Mouse (Mus musculus) midbrain, embryonic 10.5 days (tissue): Measurements from ENCODE around the gene Lgals12. TPM values are rescaled to one million over a fixed set of nuclear protein-coding genes. Genes with fewer than 3 reads are reported as not detected.

Source experiments
- DNase-seq: peaks from one replicate; pipeline ENCODE4 v3.0.0-alpha.2; 2017; ENCODE audit warnings: low spot score
- H3K27ac ChIP-seq: fragments of 300-500 bp; sonication (generic); replicated peaks from 2 replicates; pipeline ENCODE4 v1.5.1; 2016; ENCODE audit warnings: mild to moderate bottlenecking
- H3K27me3 ChIP-seq: fragments of 300-500 bp; sonication (generic); 2 replicates; pipeline ENCODE4 v1.6.1; 2016; ENCODE audit warnings: low read depth, mild to moderate bottlenecking; ENCODE audit not compliant: poor library complexity, severe bottlenecking
- H3K36me3 ChIP-seq: fragments of 300-500 bp; sonication (generic); 2 replicates; pipeline ENCODE4 v1.6.1; 2016; ENCODE audit warnings: mild to moderate bottlenecking, moderate library complexity
- H3K4me1 ChIP-seq: fragments of 300-500 bp; sonication (generic); 2 replicates; pipeline ENCODE4 v1.6.1; 2016
- H3K4me3 ChIP-seq: fragments of 300-500 bp; sonication (generic); 2 replicates; pipeline ENCODE4 v1.5.1; 2016; ENCODE audit warnings: mild to moderate bottlenecking, moderate library complexity
- H3K9me3 ChIP-seq: fragments of 300-500 bp; sonication (generic); replicated peaks from 2 replicates; pipeline ENCODE4 v1.6.1; 2016; ENCODE audit warnings: mild to moderate bottlenecking
- WGBS: fragments of 180-500 bp; shearing (Covaris S2); methylation state at CpG from one replicate; pipeline ENCODE4 v1.1.7; 2016; 5-methylcytosine and 5-hydroxymethylcytosine counted together
- polyA plus RNA-seq: library from polyadenylated mRNA; unstranded; fragments of >200 nt; fragmentation: Nextera tagmentation; extraction: Ambion mirVana; gene quantifications from 2 replicates; pipeline ENCODE4 v1.2.1, GENCODE M21; 2016

Gene Lgals12
- not detected in 2 replicates for polyA plus RNA-seq

- H3K27me3 ChIP-seq: peaks cover 39% of the 10 kb centered on the region
- 7% methylated on average over 15 of the region's 15 CpGs for WGBS
- DNase-seq: no peak
Observed at GRCm38 (mm10) chr19:7606801-7607689, at the start of gene Lgals12. Gene Lgals12 (minus strand): TSS chr19:7607193.

GRCm38 (mm10) chr19:7648913-7649666 is 42.1 kb upstream of the Lgals12 start:
- Histone ChIP-seq H3K4me1 (no peaks in the 10 kb centered on the region), H3K4me3 (no peak overlapping the region), H3K27ac (no peak overlapping the region), H3K9me3 (no peaks in the 10 kb centered on the region), H3K27me3 (no peaks in the 10 kb centered on the region), H3K36me3 (no peaks in the 10 kb centered on the region)
- DNase-seq: no peak
- WGBS: 88% methylated on average over 8 of the region's 8 CpGs

More at GRCm38 (mm10) chr19:7606801-7607689, at the start of gene Lgals12:
- no peaks in the 10 kb centered on the region for H3K36me3 ChIP-seq
- no peaks in the 10 kb centered on the region for H3K9me3 ChIP-seq
- peak within 1 kb of the TSS; percentile 46 for H3K4me3 ChIP-seq
- peaks cover 26% of the 10 kb centered on the region for H3K4me1 ChIP-seq
- no peak within 1 kb of the TSS for H3K27ac ChIP-seq

- Histone ChIP-seq H3K27ac (no peak overlapping the region), H3K9me3 (no peaks in the 10 kb centered on the region), H3K4me3 (no peak overlapping the region), H3K36me3 (no peaks in the 10 kb centered on the region), H3K27me3 (no peaks in the 10 kb centered on the region), H3K4me1 (no peaks in the 10 kb centered on the region)
- DNase-seq: no peak
- WGBS: 86% methylated on average over 1 of the region's 1 CpGs
Observed at GRCm38 (mm10) chr19:7633786-7634185, 26.8 kb upstream of the Lgals12 start.

GRCm38 (mm10) chr19:7633021-7633420 is 26.0 kb upstream of the Lgals12 start:
- no peaks in the 10 kb centered on the region for H3K4me1 ChIP-seq
- H3K9me3 ChIP-seq: no peaks in the 10 kb centered on the region
- no peak for DNase-seq
- H3K36me3 ChIP-seq: no peaks in the 10 kb centered on the region
- H3K27ac ChIP-seq: no peak overlapping the region
- H3K4me3 ChIP-seq: no peak overlapping the region
- no peaks in the 10 kb centered on the region for H3K27me3 ChIP-seq

GRCm38 (mm10) chr19:7617696-7618095 is 10.7 kb upstream of the Lgals12 start:
- no peaks in the 10 kb centered on the region for H3K36me3 ChIP-seq
- H3K4me1 ChIP-seq: peaks cover under 1% of the 10 kb centered on the region
- no peaks in the 10 kb centered on the region for H3K9me3 ChIP-seq
- DNase-seq: peak; percentile 68
- WGBS: 47% methylated on average over 7 of the region's 7 CpGs
- H3K27me3 ChIP-seq: peaks cover 21% of the 10 kb centered on the region
- no peak overlapping the region for H3K4me3 ChIP-seq
- no peak overlapping the region for H3K27ac ChIP-seq

GRCm38 (mm10) chr19:7617085-7617484 is 10.1 kb upstream of the Lgals12 start:
- Histone ChIP-seq H3K9me3 (no peaks in the 10 kb centered on the region), H3K36me3 (no peaks in the 10 kb centered on the region), H3K27ac (no peak overlapping the region), H3K4me3 (no peak overlapping the region), H3K27me3 (peaks cover 27% of the 10 kb centered on the region), H3K4me1 (peaks cover 6% of the 10 kb centered on the region)
- WGBS: 72% methylated on average over 3 of the region's 3 CpGs
- no peak for DNase-seq

- H3K36me3 ChIP-seq: no peaks in the 10 kb centered on the region
- H3K27ac ChIP-seq: no peak overlapping the region
- DNase-seq: no peak
- no peak overlapping the region for H3K4me3 ChIP-seq
- H3K27me3 ChIP-seq: peaks cover 34% of the 10 kb centered on the region
- peaks cover 10% of the 10 kb centered on the region for H3K4me1 ChIP-seq
- no peaks in the 10 kb centered on the region for H3K9me3 ChIP-seq
- WGBS: 83% methylated on average over 5 of the region's 5 CpGs
Observed at GRCm38 (mm10) chr19:7616231-7616930, 9.4 kb upstream of the Lgals12 start.

GRCm38 (mm10) chr19:7613151-7613550 is 6.2 kb upstream of the Lgals12 start:
- Histone ChIP-seq H3K9me3 (no peaks in the 10 kb centered on the region), H3K4me3 (no peak overlapping the region), H3K4me1 (peaks cover 10% of the 10 kb centered on the region), H3K27ac (no peak overlapping the region), H3K27me3 (peaks cover 38% of the 10 kb centered on the region), H3K36me3 (no peaks in the 10 kb centered on the region)
- 80% methylated on average over 7 of the region's 7 CpGs for WGBS
- DNase-seq: no peak

GRCm38 (mm10) chr19:7611942-7612757 is 5.2 kb upstream of the Lgals12 start, which contains the start of gene Hrasls5:
Gene Hrasls5 (plus strand): TSS chr19:7612541.
- Histone ChIP-seq H3K4me3 (peak within 1 kb of the TSS; percentile 54), H3K27ac (no peak within 1 kb of the TSS; the same call in 1 of the 2 replicates), H3K36me3 (no peaks in the 10 kb centered on the region), H3K9me3 (no peaks in the 10 kb centered on the region), H3K4me1 (peaks cover 15% of the 10 kb centered on the region), H3K27me3 (peaks cover 48% of the 10 kb centered on the region)
- DNase-seq: peak; percentile 32
- WGBS: 4% methylated on average over 54 of the region's 54 CpGs

- no peaks in the 10 kb centered on the region for H3K9me3 ChIP-seq
- 84% methylated on average over 7 of the region's 7 CpGs for WGBS
- DNase-seq: no peak
- peaks cover 46% of the 10 kb centered on the region for H3K27me3 ChIP-seq
- H3K27ac ChIP-seq: no peak overlapping the region
- H3K36me3 ChIP-seq: no peaks in the 10 kb centered on the region
- peaks cover 33% of the 10 kb centered on the region for H3K4me1 ChIP-seq
- no peak overlapping the region for H3K4me3 ChIP-seq
Observed at GRCm38 (mm10) chr19:7607690-7608201, 753 bp upstream of the Lgals12 start.

- no peaks in the 10 kb centered on the region for H3K36me3 ChIP-seq
- H3K27me3 ChIP-seq: peaks cover 30% of the 10 kb centered on the region
- H3K4me1 ChIP-seq: peaks cover 22% of the 10 kb centered on the region
- H3K27ac ChIP-seq: no peak overlapping the region
- 5% methylated on average over 15 of the region's 15 CpGs for WGBS
- H3K4me3 ChIP-seq: peak overlapping the region; percentile 46
- no peak for DNase-seq
- no peaks in the 10 kb centered on the region for H3K9me3 ChIP-seq
Observed at GRCm38 (mm10) chr19:7605930-7606783, 836 bp downstream of the Lgals12 start.
